Mouse (Mus musculus): Measurements from ENCODE around the gene Olfr157. TPM values are rescaled to one million over a fixed set of nuclear protein-coding genes. Genes with fewer than 3 reads are reported as not detected.

Gene Olfr157
- polyA plus RNA-seq (2021; fragmentation: Nextera tagmentation) = not detected in 2 replicates
- long read RNA-seq, experiment 1 = 0 reads
- long read RNA-seq, experiment 2 = 0 reads

DNA sequence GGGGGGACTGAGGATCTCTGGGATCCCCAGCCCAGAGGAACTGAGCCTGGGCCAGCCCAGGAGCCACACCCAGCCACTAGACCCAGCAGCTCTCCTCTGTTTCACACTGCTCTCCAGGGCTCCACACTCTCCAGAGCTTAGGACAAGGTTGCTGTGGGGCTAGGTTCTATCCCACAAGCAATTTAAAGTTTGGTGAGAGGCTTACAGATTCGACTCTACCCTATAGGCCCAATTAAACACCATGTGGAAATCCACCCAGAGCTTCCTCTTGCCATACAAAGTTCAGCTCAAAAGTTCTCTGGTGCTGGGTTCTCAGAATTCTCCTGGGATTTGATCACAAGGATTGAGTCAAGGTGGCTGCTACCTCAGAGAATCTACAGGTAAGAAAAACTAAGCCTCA is at the start of gene Olfr157:
Gene Olfr157 (minus strand): TSS at position 101 of the 400 bp plus-strand sequence.

DNA sequence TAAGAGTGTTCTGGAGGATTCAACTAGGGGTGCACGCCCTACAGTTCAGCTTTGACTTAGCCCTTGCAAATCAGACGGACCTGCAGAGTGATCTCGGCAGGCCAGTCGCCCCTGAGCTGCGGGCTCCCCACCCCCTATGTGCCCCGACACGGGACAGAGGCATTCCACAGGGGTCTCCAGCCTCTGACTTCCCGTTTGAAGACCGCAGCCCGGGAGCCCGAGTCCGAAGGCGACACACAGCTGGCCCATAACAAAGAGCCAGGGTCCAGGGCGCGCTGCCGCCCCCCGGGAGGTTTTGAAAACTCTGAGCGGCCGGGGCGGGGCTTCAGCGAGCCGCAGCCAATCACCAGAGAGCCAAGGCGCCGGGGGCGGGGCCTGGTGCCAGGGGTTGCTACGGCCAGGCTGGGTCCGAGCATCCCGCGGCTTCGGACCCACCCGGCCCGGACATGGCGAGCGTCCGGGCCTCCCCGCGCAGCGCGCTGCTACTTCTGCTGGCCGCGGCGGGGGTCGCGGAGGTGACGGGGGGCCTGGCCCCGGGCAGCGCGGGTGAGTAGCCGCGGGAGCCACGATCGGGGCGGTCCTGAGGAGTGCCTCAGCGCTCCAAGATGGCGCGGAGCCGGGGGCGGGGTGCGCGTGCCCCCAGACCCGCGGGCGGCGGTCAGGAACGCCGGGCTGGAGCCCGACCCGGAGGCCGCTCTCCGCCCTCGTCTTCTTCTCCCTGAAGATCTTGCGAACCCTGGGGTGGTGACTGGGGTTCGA is 35.3 kb upstream of the Olfr157 start, which contains the start of gene Reck:
Gene Reck (plus strand): TSS at position 371 of the 759 bp plus-strand sequence.

DNA sequence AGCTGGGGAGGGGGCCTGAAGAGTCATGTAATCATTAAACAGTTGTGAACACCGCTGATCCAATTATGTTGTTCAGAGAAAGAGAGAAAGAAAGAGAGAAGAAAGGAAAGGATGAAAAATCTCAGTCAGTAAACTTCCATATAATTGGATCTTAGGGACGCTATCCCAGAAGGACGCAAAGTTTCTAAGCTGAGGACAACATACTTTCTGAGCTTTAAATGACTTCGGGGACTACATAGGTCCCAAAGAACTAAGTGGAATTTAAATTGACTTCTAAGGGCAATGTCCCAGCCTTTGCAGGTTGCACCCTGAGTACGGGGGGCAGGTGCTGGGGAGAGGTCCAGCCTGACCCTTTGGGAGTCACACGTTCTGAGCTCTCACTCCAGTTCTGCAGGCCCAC is 11.3 kb upstream of the Olfr157 start, which contains the start of gene Olfr155:
Gene Olfr155 (plus strand): TSS at position 301 of the 400 bp plus-strand sequence.

DNA sequence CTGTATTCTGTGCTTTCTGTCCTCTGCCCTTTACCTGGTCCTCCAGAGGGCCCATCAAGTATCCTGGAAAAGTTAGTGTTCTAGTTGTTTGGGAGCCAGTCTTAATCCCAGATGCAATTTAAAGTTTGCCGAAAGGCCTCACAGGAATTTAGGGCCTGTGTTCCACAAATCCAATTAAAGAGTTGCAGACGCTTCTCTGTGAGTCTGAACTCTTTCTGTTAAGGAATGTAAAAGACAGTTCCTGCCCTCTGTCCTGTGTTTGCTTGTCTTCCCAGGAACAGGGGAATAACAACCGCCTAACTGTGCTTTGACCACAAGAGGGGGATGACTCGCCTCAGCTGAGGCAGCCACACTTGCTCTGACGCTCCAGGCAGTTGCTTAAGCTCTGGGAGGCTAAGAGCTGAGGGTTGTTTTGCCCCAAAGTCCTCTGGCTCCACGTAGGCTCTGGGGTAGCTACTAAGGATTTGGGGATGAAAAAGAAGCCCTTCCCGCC is 16.1 kb downstream of the Olfr157 start, which contains the start of gene Olfr156:
Gene Olfr156 (minus strand): TSS at position 51 of the 493 bp plus-strand sequence.

Other genes with a start within 250 kb of the Olfr157 start
- 5.0 and 6.5 TPM in 2 replicates for gene Npr2, start 208.3 kb downstream of the Olfr157 start, polyA plus RNA-seq (2021; fragmentation: Nextera tagmentation)
- 3.8 and 4.6 TPM in 2 replicates for gene Spag8, start 186.6 kb downstream of the Olfr157 start, polyA plus RNA-seq (2021; fragmentation: Nextera tagmentation)
- 161 and 201 TPM in 2 replicates for gene Hint2, start 183.7 kb downstream of the Olfr157 start, polyA plus RNA-seq (2021; fragmentation: Nextera tagmentation)
- 7.0 and 7.9 TPM in 2 replicates for gene Tmem8b, start 171.2 kb downstream of the Olfr157 start, polyA plus RNA-seq (2021; fragmentation: Nextera tagmentation)
- gene Fam221b, start 171.1 kb downstream of the Olfr157 start, polyA plus RNA-seq (2021; fragmentation: Nextera tagmentation) = 1.2 TPM in 2 replicates
- gene Olfr70, start 139.4 kb downstream of the Olfr157 start, polyA plus RNA-seq (2021; fragmentation: Nextera tagmentation) = not detected in 2 replicates
- gene Olfr71, start 129.9 kb downstream of the Olfr157 start, polyA plus RNA-seq (2021; fragmentation: Nextera tagmentation) = not detected in 2 replicates
- 0.69 and 0.87 TPM in 2 replicates for gene Hrct1, start 113.0 kb downstream of the Olfr157 start, polyA plus RNA-seq (2021; fragmentation: Nextera tagmentation)
- gene Spaar, start 110.2 kb downstream of the Olfr157 start, polyA plus RNA-seq (2021; fragmentation: Nextera tagmentation) = 0.21 and 0.24 TPM in 2 replicates
- gene Olfr159, start 69.2 kb downstream of the Olfr157 start, polyA plus RNA-seq (2021; fragmentation: Nextera tagmentation) = not detected in 2 replicates
- not detected in 2 replicates for gene Olfr156, start 16.3 kb downstream of the Olfr157 start, polyA plus RNA-seq (2021; fragmentation: Nextera tagmentation)
- gene Olfr155, start 11.4 kb upstream of the Olfr157 start, polyA plus RNA-seq (2021; fragmentation: Nextera tagmentation) = not detected in 2 replicates
- 1.6 and 2.4 TPM in 2 replicates for gene Reck, start 35.3 kb upstream of the Olfr157 start, polyA plus RNA-seq (2021; fragmentation: Nextera tagmentation)
- gene Glipr2, start 117.2 kb upstream of the Olfr157 start, polyA plus RNA-seq (2021; fragmentation: Nextera tagmentation) = 4.2 and 4.6 TPM in 2 replicates
- not detected in 2 replicates for gene Ccin, start 143.3 kb upstream of the Olfr157 start, polyA plus RNA-seq (2021; fragmentation: Nextera tagmentation)
- 506 and 562 TPM in 2 replicates for gene Clta, start 164.3 kb upstream of the Olfr157 start, polyA plus RNA-seq (2021; fragmentation: Nextera tagmentation)
- 29.6 and 31.5 TPM in 2 replicates for gene Gne, start 244.0 kb upstream of the Olfr157 start, polyA plus RNA-seq (2021; fragmentation: Nextera tagmentation)